Mouse (Mus musculus) c-Kit-positive CD71-positive TER-119-positive erythroid progenitor cells, embryonic 14.5 days (primary cell): ENCODE measurements around the gene Rnf144a.
"Not testable (repeated sequence)": the region's sequence is repeated elsewhere in the genome, so short reads cannot be mapped to it uniquely, and the experiment has no call there.

Experiments used
- DNase-seq: peaks from one replicate; pipeline ENCODE4 v3.0.0-alpha.2; 2013; ENCODE audit warnings: low spot score

Rnf144a gene

GRCm38 (mm10) chr12:26415104-26415771, at the start of gene Rnf144a:
Rnf144a (minus strand) TSS chr12:26415254.
- DNase-seq: peak; percentile 64

GRCm38 (mm10) chr12:26460091-26460490, 45.0 kb upstream of the Rnf144a start:
- DNase-seq: no peak

GRCm38 (mm10) chr12:26456028-26456698, 41.1 kb upstream of the Rnf144a start, which contains the start of gene Rsad2:
Rsad2 (minus strand) TSS chr12:26456452.
- peak; percentile 61 for DNase-seq

GRCm38 (mm10) chr12:26454682-26455081, 39.6 kb upstream of the Rnf144a start:
- no peak for DNase-seq

- DNase-seq: no peak
Observed at GRCm38 (mm10) chr12:26452951-26453350, 37.9 kb upstream of the Rnf144a start.

- DNase-seq: peak; percentile 55
Observed at GRCm38 (mm10) chr12:26451150-26451549, 36.1 kb upstream of the Rnf144a start.

- DNase-seq: no peak
Observed at GRCm38 (mm10) chr12:26449483-26449882, 34.4 kb upstream of the Rnf144a start.

- DNase-seq: no peak
Observed at GRCm38 (mm10) chr12:26446377-26447045, 31.5 kb upstream of the Rnf144a start.

GRCm38 (mm10) chr12:26444511-26444910, 29.5 kb upstream of the Rnf144a start:
- DNase-seq: no peak

GRCm38 (mm10) chr12:26444054-26444453, 29.0 kb upstream of the Rnf144a start:
- peak; percentile 47 for DNase-seq

GRCm38 (mm10) chr12:26439366-26439765, 24.3 kb upstream of the Rnf144a start:
- no peak for DNase-seq

GRCm38 (mm10) chr12:26437950-26438349, 22.9 kb upstream of the Rnf144a start:
- DNase-seq: no peak

GRCm38 (mm10) chr12:26436334-26436733, 21.3 kb upstream of the Rnf144a start:
- no peak for DNase-seq

- DNase-seq: not testable (repeated sequence)
Observed at GRCm38 (mm10) chr12:26428771-26429170, 13.7 kb upstream of the Rnf144a start.

- peak; percentile 49 for DNase-seq
Observed at GRCm38 (mm10) chr12:26424841-26425240, 9.8 kb upstream of the Rnf144a start.

- no peak for DNase-seq
Observed at GRCm38 (mm10) chr12:26418322-26418721, 3.3 kb upstream of the Rnf144a start.

GRCm38 (mm10) chr12:26416636-26417295, 1.7 kb upstream of the Rnf144a start:
- no peak for DNase-seq

- no peak for DNase-seq
Observed at GRCm38 (mm10) chr12:26414451-26415103, 477 bp downstream of the Rnf144a start.

GRCm38 (mm10) chr12:26413961-26414411, 1.1 kb downstream of the Rnf144a start:
- no peak for DNase-seq

GRCm38 (mm10) chr12:26412802-26413201, 2.3 kb downstream of the Rnf144a start:
- DNase-seq: no peak

- no peak for DNase-seq
Observed at GRCm38 (mm10) chr12:26411841-26412450, 3.1 kb downstream of the Rnf144a start.
